Mouse (Mus musculus) small intestine, adult 2 months (tissue): ENCODE results near the gene Trpm3. TPM values are rescaled to one million over a fixed set of nuclear protein-coding genes. Genes with fewer than 3 reads are reported as not detected.
"Not testable (repeated sequence)": the region's sequence is repeated elsewhere in the genome, so short reads cannot be mapped to it uniquely, and the experiment has no call there.

Experiments
- H3K27ac ChIP-seq: fragments of 200-500 bp; 2 replicates; pipeline ENCODE4 v1.5.1; 2012; ENCODE audit warnings: low read depth, low read length, control low read depth, inconsistent platforms; ENCODE audit not compliant: insufficient read depth
- H3K27me3 ChIP-seq: fragments of 200-500 bp; 2 replicates; pipeline ENCODE4 v1.6.1; 2012; ENCODE audit warnings: mild to moderate bottlenecking, moderate library complexity, low read length, inconsistent platforms; ENCODE audit not compliant: control insufficient read depth, insufficient read depth
- H3K36me3 ChIP-seq: fragments of 200-500 bp; 2 replicates; pipeline ENCODE4 v1.6.1; 2012; ENCODE audit warnings: mild to moderate bottlenecking, low read length, control low read depth, inconsistent platforms; ENCODE audit not compliant: control insufficient read depth, insufficient read depth
- H3K4me1 ChIP-seq: fragments of 200-500 bp; 2 replicates; pipeline ENCODE4 v1.6.1; 2012; ENCODE audit warnings: low read length, inconsistent platforms, mixed read lengths; ENCODE audit not compliant: control insufficient read depth, insufficient read depth, insufficient read length
- H3K4me3 ChIP-seq: fragments of 200-500 bp; 2 replicates; pipeline ENCODE4 v1.5.1; 2012; ENCODE audit warnings: low read depth, mild to moderate bottlenecking, control low read depth, inconsistent platforms, low read length, moderate library complexity
- CTCF ChIP-seq: fragments of 200-500 bp; IDR thresholded peaks from 2 replicates; pipeline ENCODE4 v1.5.1; 2012; ENCODE audit warnings: low read depth, mild to moderate bottlenecking, control low read depth, inconsistent platforms, low read length, moderate library complexity, mixed read lengths; ENCODE audit not compliant: insufficient replicate concordance, insufficient read length; ENCODE audit errors: extremely low read depth
- POLR2A ChIP-seq: fragments of 200-500 bp; IDR thresholded peaks from 2 replicates; pipeline ENCODE4 v1.6.1; 2012; ENCODE audit warnings: low read depth, mild to moderate bottlenecking, control low read depth, inconsistent platforms, low read length, moderate library complexity
- WGBS: fragments of 180-500 bp; shearing (Covaris S2); methylation state at CpG from one replicate; pipeline ENCODE4 v1.1.7; 2018; 5-methylcytosine and 5-hydroxymethylcytosine counted together
- polyA plus RNA-seq: library from polyadenylated mRNA; depleted of rRNA; stranded (reverse); fragments of >200 nt; gene quantifications from 2 replicates; pipeline ENCODE4 v1.2.3, GENCODE M21; 2012

The Trpm3 gene
- polyA plus RNA-seq, 1 experiment, result 0.09 TPM

- H3K36me3 ChIP-seq, result no peaks in the 10 kb centered on the region
- no peaks in the 10 kb centered on the region for H3K27me3 ChIP-seq
- no peak for TF ChIP-seq CTCF
- no peak for TF ChIP-seq POLR2A
- 70% methylated on average over 12 of the region's 12 CpGs for WGBS
- no peak overlapping the region for H3K27ac ChIP-seq
- H3K4me1 ChIP-seq, result no peaks in the 10 kb centered on the region
- H3K4me3 ChIP-seq, result no peak overlapping the region
Observed at GRCm38 (mm10) chr19:22847696-22848095, 708.9 kb downstream of the Trpm3 start.

DNA sequence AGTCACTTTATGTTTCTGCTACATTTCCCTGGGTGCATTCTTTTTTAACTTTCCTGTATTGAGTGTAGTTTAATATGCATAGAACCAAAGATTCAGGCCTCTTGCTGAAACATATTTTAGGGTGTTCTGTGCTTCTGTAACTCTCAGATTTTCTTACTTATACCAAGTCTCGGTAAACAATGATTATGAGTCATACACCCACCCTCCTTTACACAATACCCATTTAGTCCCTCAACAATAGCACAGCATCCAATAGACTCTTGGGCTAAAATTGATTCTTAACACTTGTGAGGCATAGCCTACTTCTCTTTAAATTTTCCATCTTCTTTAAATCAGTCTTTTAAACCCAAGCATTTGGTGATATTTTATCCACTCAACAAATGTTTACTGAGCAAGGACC is 709.4 kb downstream of the Trpm3 start:
- H3K27ac ChIP-seq, result no peak overlapping the region
- H3K4me3 ChIP-seq, result no peak overlapping the region
- 47% methylated on average over 1 of the region's 1 CpGs for WGBS
- TF ChIP-seq POLR2A (no peak), CTCF (no peak)
- H3K36me3 ChIP-seq, result no peaks in the 10 kb centered on the region
- no peaks in the 10 kb centered on the region for H3K4me1 ChIP-seq
- H3K27me3 ChIP-seq, result no peaks in the 10 kb centered on the region

- TF ChIP-seq POLR2A, result no peak
- TF ChIP-seq CTCF, result no peak
- 70% methylated on average over 7 of the region's 7 CpGs for WGBS
- Histone ChIP-seq H3K36me3 (no peaks in the 10 kb centered on the region), H3K27me3 (no peaks in the 10 kb centered on the region), H3K4me1 (no peaks in the 10 kb centered on the region), H3K4me3 (no peak overlapping the region), H3K27ac (no peak overlapping the region)
Observed at GRCm38 (mm10) chr19:22848783-22849576, 710.1 kb downstream of the Trpm3 start.

DNA sequence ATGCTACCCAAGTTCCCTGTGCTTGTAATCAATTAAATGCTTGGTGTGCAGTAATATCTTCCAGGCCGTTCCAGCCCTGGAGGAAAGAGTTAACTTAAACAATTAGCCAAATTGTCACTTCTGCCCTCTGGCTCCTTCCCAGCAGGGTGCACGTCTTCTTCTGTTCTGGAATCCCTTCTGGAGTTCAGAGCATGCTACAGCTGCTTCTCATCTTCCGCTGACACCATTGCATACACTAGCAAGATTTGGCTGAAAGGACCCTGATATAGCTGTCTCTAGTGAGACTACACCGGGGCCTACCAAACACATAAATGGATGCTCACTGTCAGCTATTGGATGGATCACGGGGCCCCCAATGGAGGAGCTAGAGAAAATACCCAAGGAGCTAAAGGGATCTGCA is 712.6 kb downstream of the Trpm3 start:
- not testable (repeated sequence) for H3K27ac ChIP-seq, H3K4me1 ChIP-seq, H3K4me3 ChIP-seq, H3K27me3 ChIP-seq, H3K36me3 ChIP-seq
- WGBS, result 68% methylated on average over 5 of the region's 5 CpGs

DNA sequence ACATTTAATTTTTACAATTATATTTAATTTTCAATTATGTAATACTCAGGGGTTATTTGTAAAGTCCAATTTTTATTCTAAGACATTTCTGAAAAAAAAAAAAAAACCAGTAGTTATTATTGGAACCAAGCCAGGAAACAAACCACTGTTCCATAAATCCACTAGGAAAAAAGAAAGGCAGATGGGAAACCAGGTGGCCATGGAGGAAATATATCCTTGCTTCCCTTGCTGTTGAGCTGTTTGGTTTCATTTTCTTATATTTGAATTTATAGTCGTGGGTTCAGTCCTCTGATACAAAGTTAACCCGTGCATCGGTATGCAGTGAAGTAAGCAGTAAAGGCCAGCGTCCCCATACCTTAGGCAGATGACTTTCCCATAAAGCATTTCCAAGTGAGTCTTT is 720.8 kb downstream of the Trpm3 start:
- Histone ChIP-seq H3K4me3 (no peak overlapping the region), H3K27me3 (no peaks in the 10 kb centered on the region), H3K4me1 (no peaks in the 10 kb centered on the region), H3K36me3 (no peaks in the 10 kb centered on the region), H3K27ac (no peak overlapping the region)
- TF ChIP-seq CTCF (no peak), POLR2A (no peak)
- 80% methylated on average over 4 of the region's 4 CpGs for WGBS

DNA sequence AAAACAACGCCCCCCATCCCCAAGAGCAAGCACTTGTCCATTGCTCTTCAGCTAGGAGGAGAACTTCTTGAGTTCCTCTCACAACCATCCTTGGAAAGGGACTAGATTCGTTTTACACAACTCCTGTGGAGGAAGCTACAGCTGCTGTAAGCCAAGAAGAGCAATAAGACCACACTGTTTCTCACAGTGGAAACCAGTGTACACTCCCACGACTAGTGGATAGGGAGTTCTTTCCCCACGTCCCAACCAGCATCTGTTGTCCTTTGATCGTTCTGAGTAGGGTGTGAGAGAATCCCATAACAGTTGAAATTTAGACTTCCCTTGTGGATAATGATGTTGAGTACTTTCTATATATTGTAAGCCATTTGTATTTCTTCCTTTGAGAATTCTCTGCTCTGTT is 728.6 kb downstream of the Trpm3 start:
- Histone ChIP-seq H3K4me3 (no peak overlapping the region), H3K4me1 (no peaks in the 10 kb centered on the region), H3K27ac (no peak overlapping the region), H3K27me3 (no peaks in the 10 kb centered on the region), H3K36me3 (no peaks in the 10 kb centered on the region)
- WGBS, result 76% methylated on average over 5 of the region's 5 CpGs
- TF ChIP-seq CTCF, result no peak
- no peak for TF ChIP-seq POLR2A

GRCm38 (mm10) chr19:22869853-22870252 is 731.0 kb downstream of the Trpm3 start:
- TF ChIP-seq POLR2A (no peak), CTCF (no peak)
- H3K36me3 ChIP-seq, result no peaks in the 10 kb centered on the region
- H3K4me1 ChIP-seq, result no peaks in the 10 kb centered on the region
- no peaks in the 10 kb centered on the region for H3K27me3 ChIP-seq
- H3K4me3 ChIP-seq, result no peak overlapping the region
- WGBS, result 76% methylated on average over 2 of the region's 2 CpGs
- no peak overlapping the region for H3K27ac ChIP-seq

DNA sequence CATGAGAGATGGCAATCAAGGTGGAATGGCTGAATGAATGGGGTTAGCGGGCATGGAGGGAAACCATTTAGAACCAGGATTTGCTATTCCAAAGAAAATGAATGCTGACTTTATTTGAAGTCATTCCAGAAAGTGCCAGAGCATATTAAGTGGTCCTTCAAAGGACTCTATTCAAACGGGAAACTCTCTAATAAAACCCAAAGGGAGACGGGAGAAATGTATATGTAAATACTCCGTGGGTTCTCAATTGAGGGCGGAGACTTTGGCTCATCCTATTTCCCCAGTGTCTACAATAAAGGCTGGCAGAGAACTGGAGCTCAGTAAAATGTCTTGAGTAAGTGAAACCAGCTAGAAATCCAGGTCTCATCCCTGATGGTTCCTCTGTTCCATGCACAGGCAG is 733.6 kb downstream of the Trpm3 start:
- Histone ChIP-seq H3K27ac (no peak overlapping the region), H3K4me3 (no peak overlapping the region), H3K4me1 (no peaks in the 10 kb centered on the region), H3K27me3 (no peaks in the 10 kb centered on the region), H3K36me3 (no peaks in the 10 kb centered on the region)
- WGBS, result 56% methylated on average over 5 of the region's 5 CpGs
- TF ChIP-seq POLR2A (no peak), CTCF (no peak)
